Mouse (Mus musculus) forebrain, embryonic 14.5 days (tissue): ENCODE results near the gene Foxc2. TPM values are rescaled to one million over a fixed set of nuclear protein-coding genes. Genes with fewer than 3 reads are reported as not detected.

Experiments used
- ATAC-seq: fragments of 200-750 bp; cut with Nextera tagmentation; 2 replicates; pipeline ENCODE4 v1.8.0; 2017; ENCODE audit warnings: mild to moderate bottlenecking, moderate library complexity
- DNase-seq: peaks from one replicate; pipeline ENCODE4 v3.0.0-alpha.2; 2015; ENCODE audit warnings: low spot score
- H3K27ac ChIP-seq: fragments of 300-500 bp; sonication (generic); 2 replicates; pipeline ENCODE4 v1.5.1; 2014; ENCODE audit warnings: low read depth, mild to moderate bottlenecking, control low read depth, low read length, moderate library complexity
- H3K27me3 ChIP-seq: fragments of 300-500 bp; sonication (generic); replicated peaks from 2 replicates; pipeline ENCODE4 v1.6.1; 2014; ENCODE audit warnings: low read length, control low read depth, mixed read lengths; ENCODE audit not compliant: control insufficient read depth, insufficient read depth
- H3K36me3 ChIP-seq: fragments of 300-500 bp; sonication (generic); 2 replicates; pipeline ENCODE4 v1.6.1; 2014; ENCODE audit warnings: low read length, control low read depth; ENCODE audit not compliant: control insufficient read depth, insufficient read depth
- H3K4me1 ChIP-seq: fragments of 300-500 bp; sonication (generic); 2 replicates; pipeline ENCODE4 v1.6.1; 2014; ENCODE audit warnings: antibody characterized with exemption, low read length, control low read depth; ENCODE audit not compliant: control insufficient read depth, insufficient read depth
- H3K4me2 ChIP-seq: fragments of 300-500 bp; sonication (generic); 2 replicates; pipeline ENCODE4 v1.6.1; 2014; ENCODE audit warnings: mild to moderate bottlenecking, control low read depth, low read length
- H3K4me3 ChIP-seq: fragments of 300-500 bp; sonication (generic); 2 replicates; pipeline ENCODE4 v1.5.1; 2014; ENCODE audit warnings: low read depth, low read length, control low read depth
- H3K9ac ChIP-seq: fragments of 300-500 bp; sonication (generic); 2 replicates; pipeline ENCODE4 v1.6.1; 2014; ENCODE audit warnings: mild to moderate bottlenecking, low read length, control low read depth, moderate library complexity
- H3K9me3 ChIP-seq: fragments of 300-500 bp; sonication (generic); replicated peaks from 2 replicates; pipeline ENCODE4 v1.6.1; 2016; ENCODE audit warnings: low read length, control low read depth, mixed read lengths; ENCODE audit not compliant: control insufficient read depth
- WGBS: fragments of 180-500 bp; shearing (Covaris S2); extraction: QIAGEN DNeasy Blood & Tissue Kit; methylation state at CpG from one replicate; pipeline ENCODE4 v1.1.7; 2014; 5-methylcytosine and 5-hydroxymethylcytosine counted together
- polyA plus RNA-seq: library from polyadenylated mRNA; unstranded; fragments of >200 nt; fragmentation: Nextera tagmentation; extraction: Ambion mirVana; gene quantifications from 2 replicates; pipeline ENCODE4 v1.2.1, GENCODE M21; 2014

Foxc2 gene
- polyA plus RNA-seq, 1 experiment from 2014 or later = 1.1 TPM

- Histone ChIP-seq H3K4me3 (no peak overlapping the region), H3K4me2 (no peak overlapping the region), H3K36me3 (no peaks in the 10 kb centered on the region), H3K9me3 (no peaks in the 10 kb centered on the region), H3K27ac (no peak overlapping the region), H3K4me1 (no peaks in the 10 kb centered on the region), H3K27me3 (no peaks in the 10 kb centered on the region), H3K9ac (no peak overlapping the region)
- DNase-seq (no peak), ATAC-seq (no peak)
- 40% methylated on average over 8 of the region's 8 CpGs for WGBS
Observed at GRCm38 (mm10) chr8:121148573-121149083, 32.7 kb downstream of the Foxc2 start.

GRCm38 (mm10) chr8:121152394-121152793, 36.4 kb downstream of the Foxc2 start:
- 72% methylated on average over 12 of the region's 12 CpGs for WGBS
- Histone ChIP-seq H3K36me3 (no peaks in the 10 kb centered on the region), H3K9ac (no peak overlapping the region), H3K9me3 (no peaks in the 10 kb centered on the region), H3K4me1 (no peaks in the 10 kb centered on the region), H3K4me2 (no peak overlapping the region), H3K27me3 (0 out of 2 replicates have a peak, but pooled peaks cover 3% of the 10 kb centered on the region), H3K4me3 (no peak overlapping the region), H3K27ac (no peak overlapping the region)
- DNase-seq (no peak), ATAC-seq (no peak)

GRCm38 (mm10) chr8:121156990-121157491, 41.1 kb downstream of the Foxc2 start:
- H3K36me3 ChIP-seq = no peaks in the 10 kb centered on the region
- H3K27me3 ChIP-seq = 0 out of 2 replicates have a peak, but pooled peaks cover 3% of the 10 kb centered on the region
- no peaks in the 10 kb centered on the region for H3K9me3 ChIP-seq
- H3K4me3 ChIP-seq = no peak overlapping the region
- 94% methylated on average over 7 of the region's 7 CpGs for WGBS
- H3K4me2 ChIP-seq = no peak overlapping the region
- DNase-seq (no peak), ATAC-seq (no peak)
- no peaks in the 10 kb centered on the region for H3K4me1 ChIP-seq
- H3K27ac ChIP-seq = no peak overlapping the region
- H3K9ac ChIP-seq = no peak overlapping the region

GRCm38 (mm10) chr8:121158812-121159211, 42.8 kb downstream of the Foxc2 start:
- no peaks in the 10 kb centered on the region for H3K4me1 ChIP-seq
- DNase-seq (no peak), ATAC-seq (no peak)
- H3K4me2 ChIP-seq = no peak overlapping the region
- H3K9ac ChIP-seq = no peak overlapping the region
- H3K27me3 ChIP-seq = 0 out of 2 replicates have a peak, but pooled peaks cover 3% of the 10 kb centered on the region
- no peak overlapping the region for H3K4me3 ChIP-seq
- H3K27ac ChIP-seq = no peak overlapping the region
- H3K9me3 ChIP-seq = no peaks in the 10 kb centered on the region
- no peaks in the 10 kb centered on the region for H3K36me3 ChIP-seq
- 80% methylated on average over 13 of the region's 13 CpGs for WGBS

- DNase-seq (no peak), ATAC-seq (no peak)
- no peaks in the 10 kb centered on the region for H3K4me1 ChIP-seq
- no peak overlapping the region for H3K4me2 ChIP-seq
- no peaks in the 10 kb centered on the region for H3K27me3 ChIP-seq
- WGBS = 93% methylated on average over 5 of the region's 5 CpGs
- H3K9me3 ChIP-seq = no peaks in the 10 kb centered on the region
- H3K36me3 ChIP-seq = no peaks in the 10 kb centered on the region
- H3K27ac ChIP-seq = no peak overlapping the region
- no peak overlapping the region for H3K4me3 ChIP-seq
- no peak overlapping the region for H3K9ac ChIP-seq
Observed at GRCm38 (mm10) chr8:121161437-121161836, 45.5 kb downstream of the Foxc2 start.

- ATAC-seq (no peak), DNase-seq (no peak)
- Histone ChIP-seq H3K27me3 (no peaks in the 10 kb centered on the region), H3K4me1 (no peaks in the 10 kb centered on the region), H3K27ac (no peak overlapping the region), H3K36me3 (no peaks in the 10 kb centered on the region), H3K4me3 (no peak overlapping the region), H3K9me3 (no peaks in the 10 kb centered on the region), H3K9ac (no peak overlapping the region), H3K4me2 (no peak overlapping the region)
- 76% methylated on average over 4 of the region's 4 CpGs for WGBS
Observed at GRCm38 (mm10) chr8:121162413-121162812, 46.4 kb downstream of the Foxc2 start.

- Histone ChIP-seq H3K4me1 (no peaks in the 10 kb centered on the region), H3K36me3 (no peaks in the 10 kb centered on the region), H3K4me3 (no peak overlapping the region), H3K27me3 (no peaks in the 10 kb centered on the region), H3K9ac (no peak overlapping the region), H3K27ac (no peak overlapping the region), H3K9me3 (no peaks in the 10 kb centered on the region), H3K4me2 (no peak overlapping the region)
- DNase-seq (no peak), ATAC-seq (no peak)
- 78% methylated on average over 11 of the region's 11 CpGs for WGBS
Observed at GRCm38 (mm10) chr8:121162906-121163695, 47.1 kb downstream of the Foxc2 start.

GRCm38 (mm10) chr8:121164017-121164469, 48.1 kb downstream of the Foxc2 start:
- Histone ChIP-seq H3K36me3 (no peaks in the 10 kb centered on the region), H3K27me3 (no peaks in the 10 kb centered on the region), H3K4me2 (no peak overlapping the region), H3K27ac (no peak overlapping the region), H3K4me3 (no peak overlapping the region), H3K9ac (no peak overlapping the region), H3K4me1 (no peaks in the 10 kb centered on the region), H3K9me3 (no peaks in the 10 kb centered on the region)
- 49% methylated on average over 8 of the region's 8 CpGs for WGBS
- ATAC-seq = no peak
- DNase-seq = no peak

- no peak overlapping the region for H3K4me3 ChIP-seq
- no peaks in the 10 kb centered on the region for H3K27me3 ChIP-seq
- no peak for DNase-seq
- H3K4me2 ChIP-seq = no peak overlapping the region
- H3K9ac ChIP-seq = no peak overlapping the region
- 77% methylated on average over 5 of the region's 5 CpGs for WGBS
- H3K27ac ChIP-seq = no peak overlapping the region
- no peaks in the 10 kb centered on the region for H3K9me3 ChIP-seq
- no peaks in the 10 kb centered on the region for H3K36me3 ChIP-seq
- no peak for ATAC-seq
- H3K4me1 ChIP-seq = no peaks in the 10 kb centered on the region
Observed at GRCm38 (mm10) chr8:121168033-121168432, 52.1 kb downstream of the Foxc2 start.
